Mouse (Mus musculus): ENCODE results near the gene Grik4.

DNA sequence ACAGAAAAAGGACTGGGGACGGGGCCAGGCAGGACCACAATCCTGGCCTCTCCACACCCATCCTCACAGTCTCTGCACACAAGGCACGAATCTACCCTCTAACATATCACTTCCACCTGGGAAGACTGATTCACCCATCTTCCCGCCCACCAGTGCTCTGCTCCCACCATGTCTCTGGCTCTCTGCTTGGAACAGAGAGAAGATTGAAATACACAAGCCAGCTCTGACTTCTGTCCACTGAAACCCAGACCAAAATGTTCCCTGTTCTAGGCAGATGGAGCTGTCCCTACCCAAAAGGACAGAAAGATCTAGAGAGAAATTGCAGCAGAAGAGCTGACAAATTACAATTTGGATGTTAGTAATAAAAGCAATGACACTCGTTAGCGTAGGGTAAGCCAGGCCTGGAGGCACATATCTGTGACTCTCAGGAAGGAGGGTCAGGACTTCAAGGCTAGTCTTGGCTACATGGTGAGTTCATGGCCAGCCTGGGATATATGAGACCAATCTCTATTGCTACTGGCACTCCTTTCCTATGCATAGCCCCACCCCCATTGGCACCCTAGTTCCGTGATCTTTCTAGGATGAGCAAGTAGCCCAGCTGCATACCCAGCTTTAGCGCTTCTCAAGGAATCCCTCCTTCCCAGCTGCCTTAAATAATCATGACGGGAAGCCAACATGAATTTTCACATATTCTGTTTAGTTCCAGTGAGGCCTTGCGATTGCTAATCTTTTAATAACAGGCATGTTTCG is 97.4 kb downstream of the Grik4 start:
- TF ChIP-seq CTCF (IDR thresholded peaks at IDR 0.05; ENCODE audit: borderline replicate concordance, extremely low read depth, insufficient read depth, insufficient read length): no peak
- no peak for TF ChIP-seq POLR2A (IDR thresholded peaks at IDR 0.05; ENCODE audit: borderline replicate concordance, extremely low read depth, insufficient read depth, insufficient read length, poor library complexity, severe bottlenecking)

Measured in brain, embryonic 14.5 days (tissue).